Mouse (Mus musculus): ENCODE data around the gene Plet1. TPM values are rescaled to one million over a fixed set of nuclear protein-coding genes. Genes with fewer than 3 reads are reported as not detected.

Gene Plet1
- total and polyA plus RNA-seq, 2 experiments from 2014 or later, result 0.33 to 0.80 TPM

- no peak overlapping the region for H3K4me2 ChIP-seq (ENCODE audit: low read depth, low read length, poor library complexity, severe bottlenecking)
- H3K4me1 ChIP-seq (ENCODE audit: insufficient read depth, low read length), result no peaks in the 10 kb centered on the region
These were observed 2.8 kb downstream of the Plet1 start for GRCm38 (mm10) chr9:50497076-50497475.

GRCm38 (mm10) chr9:50497536-50497935 is 3.2 kb downstream of the Plet1 start:
- Histone ChIP-seq H3K4me1 (ENCODE audit: insufficient read depth, low read length) (no peaks in the 10 kb centered on the region), H3K4me2 (ENCODE audit: low read depth, low read length, poor library complexity, severe bottlenecking) (no peak overlapping the region), H3K27ac (ENCODE audit: low read depth, low read length) (no peak overlapping the region), H3K4me3 (ENCODE audit: low read depth, low read length) (no peak overlapping the region), H3K9me3 (ENCODE audit: low read length) (no peaks in the 10 kb centered on the region), H3K36me3 (ENCODE audit: insufficient read depth, low read length) (no peaks in the 10 kb centered on the region), H3K9ac (replicated peaks; ENCODE audit: low read length, poor library complexity, severe bottlenecking) (no peak overlapping the region), H3K27me3 (ENCODE audit: insufficient read depth, low read length) (no peaks in the 10 kb centered on the region)
- no peak for ATAC-seq (ENCODE audit: low FRiP score)
- DNase-seq (ENCODE audit: low spot score), result no peak
- TF ChIP-seq CTCF (IDR thresholded peaks at IDR 0.05), result no peak
- WGBS, result 84% methylated on average over 2 of the region's 2 CpGs

More at GRCm38 (mm10) chr9:50497076-50497475, 2.8 kb downstream of the Plet1 start:
- ATAC-seq (ENCODE audit: low FRiP score) (no peak), DNase-seq (ENCODE audit: low spot score) (no peak)
- Histone ChIP-seq H3K9ac (replicated peaks; ENCODE audit: low read length, poor library complexity, severe bottlenecking) (no peak overlapping the region), H3K4me3 (ENCODE audit: low read depth, low read length) (no peak overlapping the region), H3K27ac (ENCODE audit: low read depth, low read length) (no peak overlapping the region), H3K36me3 (ENCODE audit: insufficient read depth, low read length) (no peaks in the 10 kb centered on the region), H3K27me3 (ENCODE audit: insufficient read depth, low read length) (no peaks in the 10 kb centered on the region), H3K9me3 (ENCODE audit: low read length) (no peaks in the 10 kb centered on the region)
- 69% methylated on average over 6 of the region's 6 CpGs for WGBS
- TF ChIP-seq CTCF (IDR thresholded peaks at IDR 0.05), result no peak

GRCm38 (mm10) chr9:50498815-50499214 is 4.5 kb downstream of the Plet1 start:
- Histone ChIP-seq H3K36me3 (ENCODE audit: insufficient read depth, low read length) (no peaks in the 10 kb centered on the region), H3K27me3 (ENCODE audit: insufficient read depth, low read length) (no peaks in the 10 kb centered on the region), H3K9me3 (ENCODE audit: low read length) (no peaks in the 10 kb centered on the region), H3K4me1 (ENCODE audit: insufficient read depth, low read length) (no peaks in the 10 kb centered on the region), H3K4me2 (ENCODE audit: low read depth, low read length, poor library complexity, severe bottlenecking) (no peak overlapping the region), H3K27ac (ENCODE audit: low read depth, low read length) (no peak overlapping the region), H3K4me3 (ENCODE audit: low read depth, low read length) (no peak overlapping the region), H3K9ac (replicated peaks; ENCODE audit: low read length, poor library complexity, severe bottlenecking) (no peak overlapping the region)
- WGBS, result 84% methylated on average over 16 of the region's 16 CpGs
- TF ChIP-seq CTCF (IDR thresholded peaks at IDR 0.05), result no peak
- no peak for ATAC-seq (ENCODE audit: low FRiP score)
- no peak for DNase-seq (ENCODE audit: low spot score)

GRCm38 (mm10) chr9:50499781-50500180 is 5.5 kb downstream of the Plet1 start:
- H3K36me3 ChIP-seq (ENCODE audit: insufficient read depth, low read length), result no peaks in the 10 kb centered on the region
- WGBS, result 85% methylated on average over 3 of the region's 3 CpGs
- H3K4me1 ChIP-seq (ENCODE audit: insufficient read depth, low read length), result no peaks in the 10 kb centered on the region
- no peak overlapping the region for H3K9ac ChIP-seq (replicated peaks; ENCODE audit: low read length, poor library complexity, severe bottlenecking)
- no peak overlapping the region for H3K27ac ChIP-seq (ENCODE audit: low read depth, low read length)
- no peaks in the 10 kb centered on the region for H3K27me3 ChIP-seq (ENCODE audit: insufficient read depth, low read length)
- no peak for TF ChIP-seq CTCF (IDR thresholded peaks at IDR 0.05)
- no peaks in the 10 kb centered on the region for H3K9me3 ChIP-seq (ENCODE audit: low read length)
- no peak overlapping the region for H3K4me2 ChIP-seq (ENCODE audit: low read depth, low read length, poor library complexity, severe bottlenecking)
- H3K4me3 ChIP-seq (ENCODE audit: low read depth, low read length), result no peak overlapping the region
- ATAC-seq (ENCODE audit: low FRiP score), result no peak
- DNase-seq (ENCODE audit: low spot score), result no peak

- 70% methylated on average over 15 of the region's 15 CpGs for WGBS
- Histone ChIP-seq H3K36me3 (ENCODE audit: insufficient read depth, low read length) (no peaks in the 10 kb centered on the region), H3K27ac (ENCODE audit: low read depth, low read length) (no peak overlapping the region), H3K4me3 (ENCODE audit: low read depth, low read length) (peak overlapping the region; percentile 12; the same call in 1 of the 2 replicates), H3K27me3 (ENCODE audit: insufficient read depth, low read length) (no peaks in the 10 kb centered on the region), H3K4me2 (ENCODE audit: low read depth, low read length, poor library complexity, severe bottlenecking) (peak overlapping the region; percentile 37), H3K9ac (replicated peaks; ENCODE audit: low read length, poor library complexity, severe bottlenecking) (no peak overlapping the region), H3K4me1 (ENCODE audit: insufficient read depth, low read length) (no peaks in the 10 kb centered on the region), H3K9me3 (ENCODE audit: low read length) (no peaks in the 10 kb centered on the region)
- TF ChIP-seq CTCF (IDR thresholded peaks at IDR 0.05), result no peak
- ATAC-seq (ENCODE audit: low FRiP score) (no peak), DNase-seq (ENCODE audit: low spot score) (no peak)
These were observed 6.2 kb downstream of the Plet1 start for GRCm38 (mm10) chr9:50500467-50500973.

GRCm38 (mm10) chr9:50500974-50501501 is 6.7 kb downstream of the Plet1 start:
- DNase-seq (ENCODE audit: low spot score), result peak; percentile 82
- H3K27ac ChIP-seq (ENCODE audit: low read depth, low read length), result peak overlapping the region; percentile 8; the same call in 1 of the 2 replicates

More at GRCm38 (mm10) chr9:50500974-50501501, 6.7 kb downstream of the Plet1 start:
- Histone ChIP-seq H3K4me1 (ENCODE audit: insufficient read depth, low read length) (no peaks in the 10 kb centered on the region), H3K4me3 (ENCODE audit: low read depth, low read length) (peak overlapping the region; percentile 12; the same call in 1 of the 2 replicates), H3K4me2 (ENCODE audit: low read depth, low read length, poor library complexity, severe bottlenecking) (peak overlapping the region; percentile 37), H3K9me3 (ENCODE audit: low read length) (no peaks in the 10 kb centered on the region), H3K27me3 (ENCODE audit: insufficient read depth, low read length) (no peaks in the 10 kb centered on the region), H3K36me3 (ENCODE audit: insufficient read depth, low read length) (no peaks in the 10 kb centered on the region), H3K9ac (replicated peaks; ENCODE audit: low read length, poor library complexity, severe bottlenecking) (no peak overlapping the region)
- no peak for TF ChIP-seq CTCF (IDR thresholded peaks at IDR 0.05)
- peak; percentile 83 for ATAC-seq (ENCODE audit: low FRiP score)
- WGBS, result 37% methylated on average over 14 of the region's 14 CpGs

All from midbrain, postnatal 0 days (tissue).